Mouse (Mus musculus) brain, adult 2 months (tissue): ENCODE measurements around the gene Kcnj1.

Experiments
- DNase-seq: peaks from one replicate; pipeline ENCODE4 v3.0.0; 2011; ENCODE audit warnings: low read depth, low spot score

Gene Kcnj1

DNA sequence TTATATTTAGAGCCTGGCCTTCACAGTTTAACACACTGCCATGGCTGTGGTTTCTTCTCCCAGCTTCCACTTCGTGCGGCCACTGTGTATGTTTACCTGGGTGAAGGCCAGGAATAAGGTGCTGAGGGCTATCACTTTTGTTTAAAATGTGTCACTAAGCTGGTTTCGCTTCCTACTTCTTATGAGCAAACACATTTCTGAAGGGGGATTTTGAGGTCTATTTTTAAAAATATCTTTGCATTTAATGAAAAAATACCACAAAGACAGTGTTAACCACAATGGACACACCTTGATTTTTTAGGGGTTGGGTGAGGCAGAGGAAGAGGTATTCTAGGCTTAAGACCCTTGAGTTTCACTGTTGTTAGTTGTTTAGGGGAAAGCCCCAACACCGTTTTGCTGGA lies 22.5 kb downstream of the Kcnj1 start:
- DNase-seq = no peak

DNA sequence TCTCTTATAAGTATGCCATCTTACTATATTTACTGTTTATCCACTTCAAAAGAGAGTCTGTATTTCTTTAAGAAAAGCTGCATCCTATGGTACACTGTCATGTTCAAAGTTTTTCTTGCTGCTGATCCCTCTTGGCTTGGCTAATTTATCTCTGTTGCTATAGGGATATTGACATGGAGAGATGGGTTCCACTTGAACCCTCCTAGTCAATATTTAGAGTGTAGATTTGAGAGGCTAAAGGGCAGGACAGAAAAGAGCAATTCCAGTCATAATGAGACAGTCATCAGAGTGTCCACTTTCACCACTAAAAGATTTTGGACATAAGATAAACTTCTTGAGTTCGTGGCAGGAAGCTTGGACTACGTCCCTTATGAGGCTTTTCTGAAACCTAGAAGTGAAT lies 27.9 kb downstream of the Kcnj1 start:
- DNase-seq = no peak

DNA sequence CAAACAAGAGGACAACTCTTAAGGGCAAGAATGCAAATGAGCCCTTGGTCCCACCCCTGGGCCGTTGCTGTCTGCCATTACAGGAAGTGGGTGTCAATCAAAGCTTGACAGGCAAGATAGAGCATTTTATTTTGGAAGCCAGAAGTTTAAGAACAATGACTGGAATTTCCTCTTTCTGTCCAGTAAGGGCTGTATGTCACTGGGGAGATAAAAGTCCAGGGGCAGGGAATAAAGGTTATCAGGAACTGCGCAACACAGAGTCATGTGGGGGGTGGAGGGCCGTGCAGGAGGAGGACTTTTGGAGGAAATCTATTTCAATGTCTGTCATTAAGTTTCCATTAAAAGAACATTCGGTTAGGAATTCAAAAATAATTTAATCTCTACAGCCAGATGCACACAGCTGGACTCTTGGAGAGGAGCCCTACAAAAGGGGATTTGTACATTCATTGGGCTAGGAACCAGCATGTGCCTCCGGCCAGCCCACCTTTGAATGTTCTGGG lies 28.4 kb downstream of the Kcnj1 start:
- no peak for DNase-seq

DNA sequence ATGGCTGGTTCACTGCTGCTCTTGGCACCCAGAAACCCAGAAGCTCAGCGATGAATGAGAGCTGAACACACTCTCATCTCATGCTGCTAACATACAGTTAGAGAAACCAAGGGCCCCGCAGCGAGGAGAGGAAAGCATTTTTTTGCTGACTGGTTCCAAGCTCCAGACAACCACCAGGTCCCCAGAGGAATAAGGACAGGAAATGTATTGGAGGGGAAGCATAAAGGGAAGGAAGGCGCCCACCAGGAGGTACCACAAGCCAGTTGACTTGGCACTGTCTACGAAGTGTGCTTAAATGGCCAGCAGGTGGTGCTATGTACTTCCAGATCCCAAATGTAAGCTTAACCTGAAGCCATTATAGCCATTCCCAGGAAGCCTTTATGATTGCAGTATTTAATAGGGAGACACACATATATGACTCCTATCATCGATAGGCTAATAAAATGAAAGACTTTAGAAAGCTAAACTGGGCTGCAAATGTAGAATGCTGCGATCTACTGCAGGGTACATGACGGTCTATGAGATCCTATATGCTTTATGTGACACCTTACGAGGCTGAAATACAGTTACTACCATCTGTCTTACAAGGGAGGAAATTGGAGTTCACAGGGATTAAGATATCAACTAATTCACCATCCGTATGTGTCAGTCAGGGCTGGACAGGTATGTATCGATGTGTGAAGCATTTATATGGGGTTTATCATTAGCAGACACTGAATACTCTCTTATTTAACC lies 33.1 kb downstream of the Kcnj1 start:
- DNase-seq = peak; percentile 81

DNA sequence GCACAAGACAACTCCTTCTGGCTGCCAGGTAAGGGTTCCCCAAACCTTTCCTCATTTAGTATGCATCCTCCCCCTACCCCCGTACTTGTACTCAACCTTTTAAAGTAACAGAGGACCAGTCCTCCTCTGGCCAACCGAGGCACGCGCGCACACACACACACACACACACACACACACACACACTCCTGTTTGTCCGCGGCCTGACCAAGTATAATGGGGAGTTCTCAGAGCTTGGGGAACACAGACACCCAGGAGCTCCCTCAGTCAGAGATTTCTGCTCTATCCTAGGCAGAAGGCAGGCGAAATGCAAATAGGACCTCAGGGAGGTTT lies 36.4 kb downstream of the Kcnj1 start:
- DNase-seq = no peak

DNA sequence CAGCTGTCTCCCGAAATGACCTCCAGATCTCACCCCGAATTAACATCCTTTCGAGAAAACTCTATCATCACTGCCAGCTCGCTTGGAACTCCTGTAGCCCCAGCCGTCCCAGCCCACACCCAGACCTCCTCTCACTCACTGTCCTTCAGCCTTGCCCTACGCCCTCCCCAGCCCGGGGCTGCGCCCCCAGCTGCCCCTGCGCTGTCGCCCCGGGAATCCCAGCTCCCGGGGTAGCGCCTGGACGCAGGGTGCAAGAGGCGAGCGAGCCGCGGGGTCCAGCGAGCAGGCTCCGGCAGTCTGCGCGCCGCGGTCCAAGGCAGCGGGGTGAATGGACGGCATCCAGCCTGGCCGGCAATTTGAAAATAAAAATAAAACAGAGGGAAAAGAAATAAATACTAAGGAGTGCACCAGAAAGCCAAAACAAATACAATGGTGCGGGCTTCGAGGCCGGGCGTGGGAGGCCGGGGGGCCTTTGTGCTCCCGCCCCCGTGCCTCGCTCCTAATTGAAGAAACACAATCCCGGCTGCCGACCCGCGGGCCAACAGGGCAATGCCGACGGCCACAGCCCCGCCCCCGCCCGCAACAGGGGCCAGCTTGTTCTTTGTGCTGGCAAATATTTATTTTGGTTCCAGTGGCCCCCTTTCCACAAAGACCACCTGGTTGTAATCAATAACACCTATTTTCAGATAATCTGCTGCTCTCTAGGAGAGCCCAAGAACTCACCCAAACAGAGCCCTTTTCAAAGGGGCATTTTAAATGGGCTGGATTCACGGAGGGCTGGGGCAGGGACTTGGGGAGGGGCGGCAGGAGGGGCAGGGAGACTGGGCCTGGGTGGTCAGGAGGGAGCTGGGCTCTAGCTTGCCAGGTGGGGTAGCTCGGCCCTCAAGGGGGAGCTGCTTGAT lies 37.0 kb downstream of the Kcnj1 start:
- no peak for DNase-seq

DNA sequence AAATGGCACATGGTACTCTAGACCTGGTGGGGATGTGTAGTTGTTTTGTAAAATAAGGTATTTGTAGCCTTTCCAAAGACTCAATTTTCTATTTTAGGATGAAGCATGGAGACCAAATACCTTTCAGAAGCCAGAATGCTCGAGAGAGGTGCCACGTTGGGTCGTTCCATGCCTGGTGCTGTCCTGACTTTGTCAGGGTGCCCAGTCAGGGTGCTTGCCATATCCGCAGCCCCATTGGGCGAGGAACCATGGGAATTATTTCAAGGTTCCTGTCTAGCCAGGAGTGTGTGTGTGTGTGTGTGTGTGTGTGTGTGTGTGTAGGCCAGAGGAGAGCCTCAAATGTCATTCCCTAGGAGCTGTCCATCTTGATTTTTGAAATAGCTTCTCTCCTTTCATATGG lies 38.4 kb downstream of the Kcnj1 start:
- DNase-seq = no peak

DNA sequence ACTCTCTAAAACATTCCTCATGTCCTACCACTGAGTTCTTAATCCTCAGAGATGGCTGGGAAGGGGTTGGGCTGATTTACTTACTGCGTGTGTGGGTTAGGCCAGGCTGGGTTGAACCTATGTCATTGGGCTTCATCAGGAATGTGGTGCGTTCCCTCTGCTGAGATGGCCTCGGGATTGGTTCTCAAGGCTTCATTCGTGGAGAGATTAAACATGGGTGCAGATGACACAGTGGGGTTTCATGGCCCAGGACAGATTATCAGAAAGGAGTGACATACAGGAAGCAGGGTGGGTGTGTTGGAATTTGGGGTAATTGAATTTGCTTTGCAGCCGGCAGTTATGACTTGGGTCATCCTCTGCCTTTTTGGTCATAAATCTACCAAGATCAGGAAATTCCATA lies 39.2 kb downstream of the Kcnj1 start:
- DNase-seq = no peak

DNA sequence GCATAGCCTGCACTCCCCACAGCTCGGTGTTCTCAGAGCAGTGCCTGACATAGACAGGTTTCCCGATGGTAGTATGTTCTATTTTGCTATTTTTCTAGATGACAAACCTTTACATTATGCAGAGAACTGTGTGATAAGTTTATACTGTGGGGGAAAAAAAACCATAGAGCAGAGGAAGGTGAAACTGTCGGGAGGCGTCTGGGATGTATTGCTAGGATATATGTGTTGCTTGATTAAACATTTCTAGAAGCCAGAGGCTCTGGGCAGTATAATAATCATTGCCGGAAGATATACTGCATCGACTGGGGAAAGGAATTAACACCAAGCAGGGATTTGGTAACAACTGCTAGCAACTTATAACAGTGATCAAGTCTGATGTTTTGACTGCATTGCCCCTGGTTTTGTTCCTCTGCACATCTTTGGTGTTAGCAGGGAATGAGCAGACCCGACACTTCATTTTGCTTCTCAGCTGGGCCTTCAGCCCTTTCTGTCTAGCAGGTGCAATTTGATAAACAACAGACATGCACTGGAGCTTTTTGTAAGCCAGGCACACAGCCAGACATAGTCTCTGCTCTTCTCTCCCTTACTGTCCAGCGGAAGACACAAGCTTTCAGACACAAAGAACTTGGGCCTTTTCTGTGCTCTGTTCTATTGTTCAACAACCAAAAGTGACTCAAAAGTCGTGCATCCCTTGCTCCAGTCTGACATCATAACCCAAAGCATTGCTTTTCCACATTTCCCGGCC lies 40.7 kb downstream of the Kcnj1 start:
- DNase-seq = no peak

DNA sequence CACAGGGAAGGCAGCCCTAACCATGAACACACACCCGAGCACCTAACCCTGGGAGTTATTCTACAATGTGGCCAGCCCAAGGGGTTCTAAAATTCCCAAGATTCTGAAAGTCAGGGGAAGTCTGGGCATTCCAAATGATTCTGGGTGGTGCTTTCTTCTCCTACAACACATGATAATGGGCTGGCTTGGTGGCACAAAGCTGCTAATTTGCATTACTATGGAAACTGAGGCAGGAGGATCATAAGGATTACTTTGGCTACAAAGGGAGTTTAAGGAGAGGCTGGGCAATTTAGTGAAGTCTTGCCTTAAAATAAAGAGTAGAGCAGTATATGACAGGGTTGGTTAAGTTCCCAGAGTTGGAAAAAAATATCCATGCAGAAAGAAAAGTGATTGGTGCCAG lies 42.7 kb downstream of the Kcnj1 start:
- DNase-seq = no peak

DNA sequence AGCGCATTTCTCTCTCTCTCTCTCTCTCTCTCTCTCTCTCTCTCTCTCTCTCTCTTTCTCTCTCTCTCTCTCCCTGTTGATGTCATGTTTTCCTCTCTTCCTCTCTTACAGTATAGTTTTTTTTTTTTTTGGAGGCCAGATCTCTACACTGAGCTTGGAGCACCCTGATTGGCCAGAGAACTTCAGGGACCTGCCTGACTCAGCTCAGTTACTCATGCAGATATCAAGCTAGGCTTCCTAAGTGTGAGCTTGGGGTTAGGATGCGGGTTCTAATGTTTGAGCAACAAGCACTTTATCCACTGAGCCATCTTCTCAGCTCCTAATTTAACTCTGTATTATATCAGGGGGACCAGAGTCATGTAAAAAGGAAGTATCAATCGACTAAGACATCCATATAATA lies 43.7 kb downstream of the Kcnj1 start:
- no peak for DNase-seq

DNA sequence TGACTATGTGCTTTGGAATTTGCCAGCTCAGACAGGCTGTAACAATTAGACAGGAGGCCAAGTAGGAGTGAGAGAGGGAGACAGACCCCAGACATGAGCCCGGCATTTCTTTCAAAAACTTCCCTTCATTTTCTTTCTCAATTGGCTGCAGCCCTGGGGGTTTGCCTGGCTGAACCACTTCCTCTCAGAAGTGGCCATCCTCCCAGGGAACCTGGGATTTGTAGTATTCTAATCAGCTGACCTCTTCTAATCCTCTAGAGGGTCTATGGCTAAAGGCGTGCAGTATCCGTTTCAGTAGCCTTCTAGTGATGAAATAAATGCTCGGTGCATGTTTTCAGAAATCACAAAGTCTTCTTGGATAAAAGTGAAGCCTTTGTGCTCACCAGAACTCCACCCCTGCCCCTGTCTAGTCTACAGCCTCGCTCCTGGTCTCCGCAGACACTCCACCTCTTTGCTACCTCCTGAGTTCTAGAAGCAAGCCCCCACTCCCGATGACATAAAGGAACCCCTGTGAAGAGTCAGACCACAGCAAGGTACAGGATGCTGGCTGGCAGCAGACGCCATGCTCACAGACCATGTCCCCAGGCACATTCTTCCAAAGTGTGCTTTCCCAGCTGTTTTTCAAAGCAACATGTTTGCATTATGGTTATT lies 45.3 kb downstream of the Kcnj1 start:
- no peak for DNase-seq

DNA sequence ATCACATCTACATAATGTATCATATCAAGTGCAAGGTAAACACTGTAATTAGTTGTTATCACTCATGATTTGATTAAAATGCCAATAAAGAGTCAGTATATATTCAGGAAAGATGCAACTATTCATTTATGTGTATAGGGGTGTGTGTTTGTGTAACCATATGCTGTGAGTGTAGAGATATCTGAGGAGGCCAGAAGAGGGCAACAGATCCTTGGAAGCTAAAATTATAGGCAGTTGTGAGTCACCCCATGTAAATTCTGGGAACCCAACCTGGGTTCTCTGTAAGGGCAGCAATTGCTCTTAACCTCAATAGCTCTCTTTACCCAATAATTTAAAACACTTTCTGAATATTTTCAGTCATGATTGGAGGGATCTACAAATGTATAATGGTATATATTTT lies 48.4 kb downstream of the Kcnj1 start:
- DNase-seq = no peak

DNA sequence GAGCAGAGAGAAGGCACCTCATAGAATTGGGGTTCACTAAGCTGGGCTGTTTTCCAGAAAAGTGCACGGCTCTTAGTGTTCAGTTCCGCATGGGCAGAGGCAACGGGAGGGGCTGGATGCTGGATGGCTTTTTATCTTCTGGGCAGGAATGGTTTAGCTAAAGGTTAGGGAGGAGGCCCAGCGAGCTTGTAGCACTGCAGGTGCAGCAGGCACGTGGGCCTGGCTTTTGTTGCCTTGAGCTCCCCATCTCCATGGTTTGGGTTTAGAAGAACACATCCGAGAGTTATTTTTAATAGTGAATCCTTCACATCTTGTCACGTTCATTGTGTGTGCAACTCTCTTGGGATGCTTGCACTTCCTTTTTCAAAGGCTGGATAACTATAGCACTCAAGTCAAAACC lies 53.0 kb downstream of the Kcnj1 start:
- DNase-seq = no peak

DNA sequence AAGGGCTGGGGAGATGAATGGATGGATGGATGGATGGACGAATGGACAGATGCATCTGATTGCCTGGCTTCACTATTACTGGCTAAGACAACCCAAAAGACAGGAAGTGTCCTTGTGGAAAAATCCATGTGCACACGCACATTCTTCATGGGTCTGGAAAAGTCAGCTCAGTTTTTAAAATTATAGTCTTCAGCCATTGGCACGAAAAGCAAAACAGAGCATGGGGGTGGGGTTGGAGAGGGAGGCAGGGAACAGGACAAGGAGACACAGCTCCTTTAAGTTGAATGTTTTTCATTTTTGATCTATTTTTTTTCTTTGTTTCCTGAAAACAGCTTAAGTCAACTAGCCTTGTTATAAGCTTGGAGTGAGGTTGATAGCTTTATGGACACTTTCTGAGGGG lies 58.8 kb downstream of the Kcnj1 start:
- no peak for DNase-seq

DNA sequence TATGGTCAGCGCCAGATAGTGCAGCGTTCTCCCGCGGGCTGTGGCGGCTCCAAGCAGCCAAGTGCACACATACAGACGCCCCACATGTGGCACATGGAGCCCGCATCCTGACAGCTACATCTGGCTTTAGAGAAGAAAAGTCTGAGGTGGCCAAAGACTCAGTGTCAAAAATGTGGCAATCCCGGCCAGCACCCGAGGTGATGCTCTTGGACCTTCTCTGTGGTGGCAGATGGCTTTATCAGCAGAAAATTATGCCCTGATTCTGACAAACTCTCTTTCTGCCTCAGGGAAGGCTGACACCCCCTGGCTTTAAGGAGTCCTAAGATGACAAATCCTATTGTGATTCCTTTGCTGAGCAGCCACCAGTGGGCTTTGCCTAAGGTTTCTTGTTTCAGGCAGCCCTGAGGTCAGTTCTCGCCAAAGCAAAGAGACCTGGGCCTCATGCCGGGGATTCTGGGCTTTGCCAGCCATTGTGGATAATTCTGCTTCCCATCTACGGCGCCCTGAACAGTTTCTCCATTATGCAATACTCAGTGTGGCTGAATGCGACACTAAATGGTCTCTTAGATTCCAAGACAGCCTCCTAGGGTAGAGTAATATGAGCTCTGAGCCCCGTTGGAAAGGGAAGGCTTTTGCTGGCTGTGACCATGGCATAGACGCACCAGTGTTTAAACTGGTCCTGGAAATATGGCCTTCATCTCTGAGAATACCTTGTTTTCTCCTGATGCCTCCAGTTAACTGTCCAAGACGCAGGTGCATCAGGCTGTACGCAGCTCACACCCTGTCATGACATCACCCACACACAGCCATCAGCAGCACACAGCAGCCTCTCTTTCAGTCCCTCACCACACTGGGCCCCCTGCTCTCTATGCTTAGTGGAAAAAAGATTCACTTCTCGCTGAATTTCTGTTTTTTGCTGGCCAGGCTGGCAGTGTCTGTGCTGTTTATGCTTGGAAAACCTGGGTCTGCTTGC lies 62.2 kb downstream of the Kcnj1 start:
- DNase-seq = peak; percentile 14

DNA sequence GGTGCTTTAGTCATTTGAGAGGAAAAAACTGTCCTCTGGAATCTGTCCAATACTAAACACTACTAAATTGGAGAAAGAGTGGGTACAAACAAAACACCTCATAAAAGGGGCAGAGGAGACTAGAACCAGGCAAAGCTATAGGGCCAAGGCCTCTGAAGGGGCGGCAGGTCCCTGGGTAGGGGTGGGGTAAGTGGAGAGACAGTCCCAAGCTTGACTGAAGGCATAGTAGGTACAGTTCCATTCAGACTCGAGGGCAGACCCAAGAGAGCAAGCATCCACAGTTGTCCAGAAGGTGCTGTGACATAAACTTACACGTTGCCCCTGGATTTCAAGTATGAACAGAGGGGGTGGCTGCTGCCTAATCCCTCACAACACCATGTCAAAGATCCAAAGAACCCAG lies 70.8 kb downstream of the Kcnj1 start:
- DNase-seq = no peak

DNA sequence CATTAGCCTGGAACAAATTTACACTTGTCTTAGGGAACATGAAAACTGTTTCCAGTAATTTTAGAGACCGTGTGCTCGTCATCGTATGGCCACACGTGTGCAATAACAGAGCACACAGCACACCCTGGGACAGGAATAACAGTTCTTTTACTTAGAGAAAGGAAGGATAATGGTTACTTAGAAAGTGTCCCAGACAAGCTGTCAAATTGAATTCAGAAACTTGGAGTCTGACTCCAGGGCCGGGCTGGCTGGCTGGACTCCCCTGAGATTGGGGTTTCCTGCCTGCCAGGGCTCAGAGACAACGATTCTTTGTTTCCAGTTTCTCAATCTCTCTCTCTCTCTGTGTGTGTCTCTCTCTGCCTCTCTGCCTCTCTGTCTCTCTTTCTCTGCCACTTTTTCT lies 71.5 kb downstream of the Kcnj1 start:
- DNase-seq = no peak

DNA sequence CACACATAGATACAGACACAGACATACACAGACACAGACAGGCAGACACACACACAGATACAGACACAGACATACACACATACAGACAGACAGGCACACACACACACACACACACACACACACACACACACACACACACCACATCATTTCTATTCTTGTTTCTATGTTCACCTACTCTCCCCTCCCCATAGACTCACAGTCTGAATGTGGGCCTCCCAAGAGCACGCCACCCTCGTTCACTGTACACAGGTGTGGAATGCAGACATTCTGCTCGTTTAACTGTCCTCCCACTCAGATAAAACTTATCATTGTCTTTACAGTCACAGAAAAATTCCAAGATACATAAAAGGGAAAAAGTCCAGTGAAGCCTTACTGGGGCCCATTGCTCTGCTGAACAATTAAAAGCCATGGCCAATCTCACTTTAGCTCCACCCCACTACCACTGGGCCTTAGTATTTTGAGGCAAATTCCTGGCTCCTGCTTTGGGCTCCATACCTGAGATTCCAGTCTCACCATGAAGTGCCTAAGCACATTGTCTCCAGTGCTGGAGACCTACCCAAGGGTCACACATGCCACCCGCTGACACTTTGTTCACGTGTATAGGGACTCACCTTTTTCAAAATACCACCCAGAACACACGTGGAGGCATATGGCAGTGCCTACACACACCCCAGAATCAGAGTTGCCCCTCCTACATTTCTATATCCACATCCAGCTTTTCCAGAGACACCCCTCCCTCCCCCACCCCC lies 72.3 kb downstream of the Kcnj1 start:
- no peak for DNase-seq

DNA sequence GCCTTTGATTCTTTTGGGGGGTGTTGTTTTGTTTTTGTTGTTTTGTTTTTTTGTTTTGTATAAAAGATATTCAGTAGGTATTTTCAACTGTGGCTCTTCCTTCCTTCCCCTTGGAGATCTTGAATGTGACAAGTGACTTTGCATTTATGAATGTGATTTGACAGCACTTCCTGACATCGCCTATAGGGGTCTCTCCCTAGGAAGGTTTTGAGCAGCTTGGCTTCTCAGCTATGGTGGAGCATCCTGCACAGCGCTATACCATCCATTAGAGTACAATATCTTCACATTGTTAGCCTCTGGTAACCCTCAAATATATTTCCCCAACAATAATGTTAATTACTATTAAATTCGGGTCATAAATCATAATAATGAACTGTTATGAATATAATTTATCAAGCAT lies 73.5 kb downstream of the Kcnj1 start:
- DNase-seq = peak; percentile 14
